Mouse (Mus musculus) limb, embryonic 10.5 days (tissue): ENCODE measurements around the gene AU021092. TPM values are rescaled to one million over a fixed set of nuclear protein-coding genes. Genes with fewer than 3 reads are reported as not detected.

ENCODE experiments used
- microRNA-seq: library from miRNA; unstranded; fragments of <30 nt; microRNA quantifications from one replicate; pipeline ENCODE4, GENCODE M21; 2017
- polyA plus RNA-seq: library from polyadenylated mRNA; unstranded; fragments of >200 nt; fragmentation: Nextera tagmentation; extraction: Ambion mirVana; gene quantifications from 2 replicates; pipeline ENCODE4 v1.2.1, GENCODE M21; 2016

The AU021092 gene
- polyA plus RNA-seq, 1 experiment from 2014 or later = 1.4 TPM

Small RNA genes within 50 kb of the gene (microRNA-seq; reads per million reads assigned to microRNA genes)
- gene Gm23689 = not detected
- not detected for gene Gm26095
- gene Mir6364 = not detected

Other genes starting within 250 kb of the AU021092 start
- gene Sept12, start 224.4 kb downstream of the AU021092 start, polyA plus RNA-seq = not detected in 2 replicates
- 1.6 and 2.2 TPM in 2 replicates for gene Smim22, start 215.0 kb downstream of the AU021092 start, polyA plus RNA-seq
- 56.9 and 70.7 TPM in 2 replicates for gene Rogdi, start 208.7 kb downstream of the AU021092 start, polyA plus RNA-seq
- 191 and 204 TPM in 2 replicates for gene Glyr1, start 172.4 kb downstream of the AU021092 start, polyA plus RNA-seq
- 19.1 and 22.7 TPM in 2 replicates for gene Ubn1, start 172.2 kb downstream of the AU021092 start, polyA plus RNA-seq
- 2.3 and 3.0 TPM in 2 replicates for gene Ppl, start 89.9 kb downstream of the AU021092 start, polyA plus RNA-seq
- gene Sec14l5, start 75.2 kb downstream of the AU021092 start, polyA plus RNA-seq = 0.04 TPM in 1 of 2 replicates, not detected in the other
- 16.9 and 19.5 TPM in 2 replicates for gene Nagpa, start 18.3 kb downstream of the AU021092 start, polyA plus RNA-seq
- 25.9 and 29.9 TPM in 2 replicates for gene Alg1, start 11.3 kb upstream of the AU021092 start, polyA plus RNA-seq
- 18.2 and 19.4 TPM in 2 replicates for gene Eef2kmt, start 33.7 kb upstream of the AU021092 start, polyA plus RNA-seq